Mouse (Mus musculus): Measurements from ENCODE around the gene 1190002N15Rik. TPM values are rescaled to one million over a fixed set of nuclear protein-coding genes. Genes with fewer than 3 reads are reported as not detected.

The 1190002N15Rik gene
- total and polyA plus RNA-seq, 3 experiments = 4.7 to 8.8 TPM; not detected in 1

DNA sequence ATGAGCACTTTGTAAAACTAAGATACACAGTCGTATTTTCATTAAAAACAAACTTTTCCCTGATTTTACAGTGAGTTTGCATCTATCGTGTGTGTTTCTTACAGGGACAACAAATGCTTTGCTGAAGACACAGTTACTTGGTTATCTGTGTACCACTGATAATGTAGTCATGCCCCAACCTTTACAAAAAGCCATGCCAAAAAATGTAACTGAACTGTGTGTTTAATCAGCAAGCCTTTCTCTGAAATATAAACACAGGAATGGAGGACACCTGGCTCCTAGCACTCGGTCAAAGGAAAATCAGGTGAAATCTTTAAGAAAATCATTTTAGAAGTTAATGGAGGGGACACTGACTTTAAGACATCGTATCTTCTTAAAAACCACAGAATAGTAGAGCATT lies 43.8 kb upstream of the 1190002N15Rik start:
- Histone ChIP-seq H3K27ac (ENCODE audit: control insufficient read depth, low read depth, low read length) (no peak overlapping the region), H3K79me2 (ENCODE audit: control insufficient read depth, insufficient read depth, low read length, poor library complexity) (no peaks in the 10 kb centered on the region), H3K9ac (ENCODE audit: control insufficient read depth, low read depth, low read length, poor library complexity, severe bottlenecking) (no peak overlapping the region), H3K4me3 (ENCODE audit: control insufficient read depth in 1 of 2, insufficient read depth in 1 of 2, low read depth in 2 of 2, low read length in 2 of 2) (no peak overlapping the region), H3K36me3 (ENCODE audit: control insufficient read depth in 1 of 2, insufficient read depth in 2 of 2, low read length in 2 of 2) (peaks cover 0 to 2% of the 10 kb centered on the region in 2 experiments; a peak in 1 of 4 replicates), H3K9me3 (replicated peaks; ENCODE audit: insufficient read depth, low read length) (no peaks in the 10 kb centered on the region), H3K4me1 (ENCODE audit: control insufficient read depth in 1 of 2, insufficient read depth in 2 of 2, low read length in 2 of 2) (no peaks in the 10 kb centered on the region; a peak in 1 of 4 replicates), H3K27me3 (ENCODE audit: control insufficient read depth in 1 of 2, insufficient read depth in 2 of 2, low read length in 2 of 2) (no peaks in the 10 kb centered on the region; a peak in 1 of 4 replicates)
- peak; percentile 31; the same call in 1 of the 2 replicates for TF ChIP-seq GATA1 (IDR thresholded peaks at IDR 0.05; ENCODE audit: low read depth, low read length)
- peak; percentile 31; the same call in 1 of the 2 replicates for TF ChIP-seq TCF12 (IDR thresholded peaks at IDR 0.05; ENCODE audit: low read depth, low read length)
- TF ChIP-seq MAZ (IDR thresholded peaks at IDR 0.05; ENCODE audit: low read depth, low read length) = no peak
- TF ChIP-seq HCFC1 (IDR thresholded peaks at IDR 0.05; ENCODE audit: low read depth, low read length) = no peak
- no peak for TF ChIP-seq GABPA (IDR thresholded peaks at IDR 0.05; ENCODE audit: low read depth, low read length)
- TF ChIP-seq MAX (IDR thresholded peaks at IDR 0.05; ENCODE audit: low read length) = no peak
- no peak for TF ChIP-seq CHD2 (IDR thresholded peaks at IDR 0.05; ENCODE audit: low read length)
- TF ChIP-seq NRF1 (IDR thresholded peaks at IDR 0.05; ENCODE audit: insufficient read depth, low read depth, low read length, poor library complexity, severe bottlenecking) = no peak
- TF ChIP-seq E2F4 (IDR thresholded peaks at IDR 0.05; ENCODE audit: borderline replicate concordance, low read depth, low read length) = no peak
- TF ChIP-seq RCOR1 (IDR thresholded peaks at IDR 0.05; ENCODE audit: low read depth, low read length) = no peak
- no peak for TF ChIP-seq POLR2AphosphoS5 (IDR thresholded peaks at IDR 0.05; ENCODE audit: borderline replicate concordance, low read depth, low read length)
- TF ChIP-seq ETS1 (IDR thresholded peaks at IDR 0.05; ENCODE audit: low read depth, low read length) = 0 out of 2 replicates have a peak, but pooled peaks have one; percentile 14
- no peak for TF ChIP-seq MXI1 (IDR thresholded peaks at IDR 0.05; ENCODE audit: low read depth, low read length)
- TF ChIP-seq EP300 (IDR thresholded peaks at IDR 0.05; ENCODE audit: low read depth in 1 of 2, low read length in 2 of 2) = peak; percentile 41 to 57; a peak in 1 of 4 replicates
- no peak for TF ChIP-seq ZMIZ1 (IDR thresholded peaks at IDR 0.05; ENCODE audit: low read depth, low read length)
- no peak for TF ChIP-seq ZNF384 (IDR thresholded peaks at IDR 0.05; ENCODE audit: low read depth, low read length)
- no peak for TF ChIP-seq UBTF (IDR thresholded peaks at IDR 0.05; ENCODE audit: borderline replicate concordance, insufficient read depth, low read depth, low read length)
- TF ChIP-seq CHD1 (IDR thresholded peaks at IDR 0.05; ENCODE audit: low read depth, low read length) = no peak
- no peak for TF ChIP-seq MYC (IDR thresholded peaks at IDR 0.05; ENCODE audit: low read depth, low read length)
- no peak for TF ChIP-seq CTCF (IDR thresholded peaks at IDR 0.05 in 2 of 3, conservative IDR thresholded peaks at IDR 0.05 in 1 of 3; ENCODE audit: control insufficient read depth in 1 of 3, insufficient read depth in 1 of 3, low read depth in 2 of 3, low read length in 3 of 3, poor library complexity in 1 of 3, severe bottlenecking in 1 of 3)
- TF ChIP-seq MAFK (IDR thresholded peaks at IDR 0.05; ENCODE audit: borderline replicate concordance, low read depth, low read length) = no peak
- DNase-seq (ENCODE audit: low read depth, low spot score) = no peak

All from MEL (cell line).